Mouse (Mus musculus): ENCODE results near the gene Gm49510. TPM values are rescaled to one million over a fixed set of nuclear protein-coding genes. Genes with fewer than 3 reads are reported as not detected.

The Gm49510 gene
- total and polyA plus RNA-seq, 3 experiments = 0.17 to 0.27 TPM; not detected in 1

DNA sequence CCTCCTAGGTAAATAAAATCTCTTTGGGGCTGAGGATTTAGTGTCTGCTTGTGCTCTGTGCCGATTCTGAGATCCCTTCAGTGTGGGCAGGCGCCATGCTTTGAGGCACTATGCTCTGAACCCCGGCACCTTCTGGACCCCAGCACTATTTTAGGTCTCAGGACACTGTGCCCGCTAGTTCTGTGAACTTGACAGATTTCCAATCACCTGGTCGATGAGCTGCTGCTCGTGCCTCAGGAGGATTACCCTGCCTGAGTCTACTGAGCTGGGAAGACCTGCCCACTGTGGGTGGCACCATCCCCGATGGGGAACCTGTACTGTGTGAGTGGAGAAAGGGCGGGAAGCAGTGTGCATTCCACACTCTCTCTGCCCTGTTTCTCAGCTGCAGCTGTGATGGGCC is 24.5 kb upstream of the Gm49510 start:
- Histone ChIP-seq H3K36me3 (ENCODE audit: control insufficient read depth in 1 of 2, insufficient read depth in 2 of 2, low read length in 2 of 2) (peaks cover 0 to 8% of the 10 kb centered on the region in 2 experiments; a peak in 2 of 4 replicates), H3K27ac (ENCODE audit: control insufficient read depth, low read depth, low read length) (no peak overlapping the region), H3K9ac (ENCODE audit: control insufficient read depth, low read depth, low read length, poor library complexity, severe bottlenecking) (no peak overlapping the region), H3K4me3 (ENCODE audit: control insufficient read depth in 1 of 2, insufficient read depth in 1 of 2, low read depth in 2 of 2, low read length in 2 of 2) (no peak overlapping the region), H3K79me2 (ENCODE audit: control insufficient read depth, insufficient read depth, low read length, poor library complexity) (peaks cover 9% of the 10 kb centered on the region), H3K27me3 (ENCODE audit: control insufficient read depth in 1 of 2, insufficient read depth in 2 of 2, low read length in 2 of 2) (no peaks in the 10 kb centered on the region), H3K9me3 (replicated peaks; ENCODE audit: insufficient read depth, low read length) (no peaks in the 10 kb centered on the region), H3K4me1 (ENCODE audit: control insufficient read depth in 1 of 2, insufficient read depth in 2 of 2, low read length in 2 of 2) (peaks cover 2 to 6% of the 10 kb centered on the region in 2 experiments; a peak in 3 of 4 replicates)
- no peak for DNase-seq (ENCODE audit: low read depth, low spot score)
- TF ChIP-seq KAT2A (conservative IDR thresholded peaks at IDR 0.05; ENCODE audit: low read depth, low read length) = no peak
- TF ChIP-seq NELFE (IDR thresholded peaks at IDR 0.05; ENCODE audit: low read depth, low read length) = no peak
- TF ChIP-seq POLR2AphosphoS2 (IDR thresholded peaks at IDR 0.05; ENCODE audit: low read length) = no peak
- no peak for TF ChIP-seq TAL1 (IDR thresholded peaks at IDR 0.05; ENCODE audit: low read length)
- TF ChIP-seq CHD2 (IDR thresholded peaks at IDR 0.05; ENCODE audit: low read length) = no peak
- TF ChIP-seq TBP (IDR thresholded peaks at IDR 0.05; ENCODE audit: low read depth, low read length) = no peak
- no peak for TF ChIP-seq ZC3H11A (IDR thresholded peaks at IDR 0.05; ENCODE audit: low read depth, low read length)
- TF ChIP-seq MYC (IDR thresholded peaks at IDR 0.05; ENCODE audit: low read depth, low read length) = no peak
- TF ChIP-seq CTCF (IDR thresholded peaks at IDR 0.05 in 2 of 3, conservative IDR thresholded peaks at IDR 0.05 in 1 of 3; ENCODE audit: control insufficient read depth in 1 of 3, insufficient read depth in 1 of 3, low read depth in 2 of 3, low read length in 3 of 3, poor library complexity in 1 of 3, severe bottlenecking in 1 of 3) = no peak
- TF ChIP-seq SMC3 (IDR thresholded peaks at IDR 0.05; ENCODE audit: low read depth, low read length) = no peak
- no peak for TF ChIP-seq ZNF384 (IDR thresholded peaks at IDR 0.05; ENCODE audit: low read depth, low read length)

- peaks cover 2 to 6% of the 10 kb centered on the region in 2 experiments; a peak in 3 of 4 replicates for H3K4me1 ChIP-seq (ENCODE audit: control insufficient read depth in 1 of 2, insufficient read depth in 2 of 2, low read length in 2 of 2)
- H3K9ac ChIP-seq (ENCODE audit: control insufficient read depth, low read depth, low read length, poor library complexity, severe bottlenecking) = no peak overlapping the region
- H3K4me3 ChIP-seq (ENCODE audit: control insufficient read depth in 1 of 2, insufficient read depth in 1 of 2, low read depth in 2 of 2, low read length in 2 of 2) = no peak overlapping the region
Observed at GRCm38 (mm10) chr15:78875537-78875936, 23.9 kb upstream of the Gm49510 start.

GRCm38 (mm10) chr15:78876258-78876696 is 23.2 kb upstream of the Gm49510 start:
- H3K27ac ChIP-seq (ENCODE audit: control insufficient read depth, low read depth, low read length) = peak overlapping the region; percentile 94
- peak overlapping the region; percentile 75 for H3K9ac ChIP-seq (ENCODE audit: control insufficient read depth, low read depth, low read length, poor library complexity, severe bottlenecking)
- peaks cover 2 to 6% of the 10 kb centered on the region in 2 experiments; a peak in 3 of 4 replicates for H3K4me1 ChIP-seq (ENCODE audit: control insufficient read depth in 1 of 2, insufficient read depth in 2 of 2, low read length in 2 of 2)
- H3K4me3 ChIP-seq (ENCODE audit: control insufficient read depth in 1 of 2, insufficient read depth in 1 of 2, low read depth in 2 of 2, low read length in 2 of 2) = peak overlapping the region; percentile 62 to 70
- no peaks in the 10 kb centered on the region for H3K9me3 ChIP-seq (replicated peaks; ENCODE audit: insufficient read depth, low read length)
- peak; percentile 84 for DNase-seq (ENCODE audit: low read depth, low spot score)
- peaks cover 9% of the 10 kb centered on the region for H3K79me2 ChIP-seq (ENCODE audit: control insufficient read depth, insufficient read depth, low read length, poor library complexity)
- no peaks in the 10 kb centered on the region for H3K27me3 ChIP-seq (ENCODE audit: control insufficient read depth in 1 of 2, insufficient read depth in 2 of 2, low read length in 2 of 2)
- peaks cover 0 to 8% of the 10 kb centered on the region in 2 experiments; a peak in 2 of 4 replicates for H3K36me3 ChIP-seq (ENCODE audit: control insufficient read depth in 1 of 2, insufficient read depth in 2 of 2, low read length in 2 of 2)
- TF ChIP-seq JUND (IDR thresholded peaks at IDR 0.05; ENCODE audit: low read depth, low read length) = no peak
- TF ChIP-seq USF2 (IDR thresholded peaks at IDR 0.05; ENCODE audit: borderline replicate concordance in 1 of 2, insufficient read depth in 1 of 2, low read depth in 1 of 2, low read length in 2 of 2) = no peak
- TF ChIP-seq RCOR1 (IDR thresholded peaks at IDR 0.05; ENCODE audit: low read depth, low read length) = peak; percentile 54
- no peak for TF ChIP-seq ZMIZ1 (IDR thresholded peaks at IDR 0.05; ENCODE audit: low read depth, low read length)
- TF ChIP-seq MEF2A (IDR thresholded peaks at IDR 0.05; ENCODE audit: extremely low read depth, insufficient replicate concordance, low read depth, low read length, poor library complexity, severe bottlenecking) = no peak
- TF ChIP-seq POLR2A (IDR thresholded peaks at IDR 0.05; ENCODE audit: control insufficient read depth in 1 of 2, insufficient read depth in 1 of 2, low read depth in 1 of 2, low read length in 2 of 2, poor library complexity in 1 of 2) = no peak; a peak in 1 of 4 replicates
- TF ChIP-seq MAFK (IDR thresholded peaks at IDR 0.05; ENCODE audit: borderline replicate concordance, low read depth, low read length) = no peak
- no peak for TF ChIP-seq MXI1 (IDR thresholded peaks at IDR 0.05; ENCODE audit: low read depth, low read length)
- peak; percentile 87 for TF ChIP-seq TCF12 (IDR thresholded peaks at IDR 0.05; ENCODE audit: low read depth, low read length)
- TF ChIP-seq POLR2AphosphoS2 (IDR thresholded peaks at IDR 0.05; ENCODE audit: low read length) = no peak
- TF ChIP-seq CHD1 (IDR thresholded peaks at IDR 0.05; ENCODE audit: low read depth, low read length) = no peak
- 0 out of 2 replicates have a peak, but pooled peaks have one; percentile 18 for TF ChIP-seq HCFC1 (IDR thresholded peaks at IDR 0.05; ENCODE audit: low read depth, low read length)
- no peak for TF ChIP-seq TBP (IDR thresholded peaks at IDR 0.05; ENCODE audit: low read depth, low read length)
- peak; percentile 42; the same call in 1 of the 2 replicates for TF ChIP-seq TAL1 (IDR thresholded peaks at IDR 0.05; ENCODE audit: low read length)
- no peak for TF ChIP-seq NELFE (IDR thresholded peaks at IDR 0.05; ENCODE audit: low read depth, low read length)
- peak; percentile 65 for TF ChIP-seq ETS1 (IDR thresholded peaks at IDR 0.05; ENCODE audit: low read depth, low read length)
- no peak for TF ChIP-seq CHD2 (IDR thresholded peaks at IDR 0.05; ENCODE audit: low read length)
- no peak for TF ChIP-seq ZC3H11A (IDR thresholded peaks at IDR 0.05; ENCODE audit: low read depth, low read length)
- TF ChIP-seq CTCF (IDR thresholded peaks at IDR 0.05 in 2 of 3, conservative IDR thresholded peaks at IDR 0.05 in 1 of 3; ENCODE audit: control insufficient read depth in 1 of 3, insufficient read depth in 1 of 3, low read depth in 2 of 3, low read length in 3 of 3, poor library complexity in 1 of 3, severe bottlenecking in 1 of 3) = peak; percentile 55 to 71 (median 56)

More at GRCm38 (mm10) chr15:78875537-78875936, 23.9 kb upstream of the Gm49510 start:
- H3K27me3 ChIP-seq (ENCODE audit: control insufficient read depth in 1 of 2, insufficient read depth in 2 of 2, low read length in 2 of 2) = no peaks in the 10 kb centered on the region
- H3K27ac ChIP-seq (ENCODE audit: control insufficient read depth, low read depth, low read length) = no peak overlapping the region
- H3K9me3 ChIP-seq (replicated peaks; ENCODE audit: insufficient read depth, low read length) = no peaks in the 10 kb centered on the region
- H3K36me3 ChIP-seq (ENCODE audit: control insufficient read depth in 1 of 2, insufficient read depth in 2 of 2, low read length in 2 of 2) = peaks cover 0 to 8% of the 10 kb centered on the region in 2 experiments; a peak in 2 of 4 replicates
- TF ChIP-seq MAFK (IDR thresholded peaks at IDR 0.05; ENCODE audit: borderline replicate concordance, low read depth, low read length) = no peak
- DNase-seq (ENCODE audit: low read depth, low spot score) = no peak
- H3K79me2 ChIP-seq (ENCODE audit: control insufficient read depth, insufficient read depth, low read length, poor library complexity) = peaks cover 9% of the 10 kb centered on the region

All from MEL (cell line).